In genomic region chr11:5151247-5151630, GRCm38 (mm10) we compare ENCODE assay signal across 9 mouse cellular contexts. TPM values are rescaled to one million over a fixed set of nuclear protein-coding genes. Genes with fewer than 3 reads are reported as not detected.
DNase-seq lines count a peak whose midpoint lies in the region; ATAC-seq lines count a peak whose summit lies in the region.
"Had no signal": no experiment of that assay in that cellular context is flagged by ENCODE, and none has a peak within 500 bp of the region (broad histone marks: within the 10 kb centered on the region; RNA-seq: fewer than 3 reads in every experiment).

No protein-coding gene starts in this region.

- H3K36me3 ChIP-seq in embryonic facial prominence, embryonic 14.5 days (ENCODE audit: control insufficient read depth, insufficient read depth, low read length): no peaks in the 10 kb centered on the region
- H3K36me3 ChIP-seq in kidney, embryonic 14.5 days (ENCODE audit: control insufficient read depth, insufficient read depth, low read length): no peaks in the 10 kb centered on the region
- H3K36me3 ChIP-seq in midbrain, embryonic 15.5 days (replicated peaks): no peaks in the 10 kb centered on the region

- ATAC-seq in embryonic facial prominence, embryonic 14.5 days (ENCODE audit: low read depth): no peak
- ATAC-seq in kidney, embryonic 14.5 days (ENCODE audit: low FRiP score, low TSS enrichment): no peak
- no peak for ATAC-seq in midbrain, embryonic 15.5 days (replicated peaks)

- H3K9me3 ChIP-seq in embryonic facial prominence, embryonic 14.5 days (ENCODE audit: control insufficient read depth, low read length): no peaks in the 10 kb centered on the region
- no peaks in the 10 kb centered on the region for H3K9me3 ChIP-seq in kidney, embryonic 14.5 days (ENCODE audit: control insufficient read depth, low read length)
- H3K9me3 ChIP-seq in midbrain, embryonic 15.5 days: no peaks in the 10 kb centered on the region

- DNase-seq in kidney, adult 18-20 months: peak; percentile 30
- no peak for DNase-seq in kidney, postnatal 4 days
- no peak for DNase-seq in embryonic facial prominence, embryonic 14.5 days (ENCODE audit: low spot score)
- no peak for DNase-seq in thymus, postnatal 14 days
- DNase-seq in frontal cortex, adult 2 months (ENCODE audit: extremely low spot score in 1 of 2, low spot score in 1 of 2): no peak
- no peak for DNase-seq in gastrocnemius, postnatal 10 days
- DNase-seq: retina, postnatal 1 day had no signal

- H3K27ac ChIP-seq in embryonic facial prominence, embryonic 14.5 days (replicated peaks; ENCODE audit: low read depth, low read length): no peak overlapping the region
- H3K27ac ChIP-seq in kidney, embryonic 14.5 days (ENCODE audit: low read depth, low read length): peak overlapping the region; percentile 85
- no peak overlapping the region for H3K27ac ChIP-seq in midbrain, embryonic 15.5 days

- H3K27me3 ChIP-seq in embryonic facial prominence, embryonic 14.5 days (replicated peaks; ENCODE audit: control insufficient read depth, insufficient read depth, low read length): no peaks in the 10 kb centered on the region
- no peaks in the 10 kb centered on the region; the same call in 1 of the 2 replicates for H3K27me3 ChIP-seq in kidney, embryonic 14.5 days (ENCODE audit: control insufficient read depth, insufficient read depth, low read length)
- peaks cover 19% of the 10 kb centered on the region for H3K27me3 ChIP-seq in midbrain, embryonic 15.5 days (replicated peaks)

- H3K9ac ChIP-seq in embryonic facial prominence, embryonic 14.5 days (ENCODE audit: low read depth, low read length): peak overlapping the region; percentile 82
- H3K9ac ChIP-seq in kidney, embryonic 14.5 days (ENCODE audit: low read depth, low read length): peak overlapping the region; percentile 85
- peak overlapping the region; percentile 55; the same call in 1 of the 2 replicates for H3K9ac ChIP-seq in midbrain, embryonic 15.5 days

- H3K4me3 ChIP-seq in embryonic facial prominence, embryonic 14.5 days (ENCODE audit: low read depth, low read length): peak overlapping the region; percentile 62
- peak overlapping the region; percentile 69 for H3K4me3 ChIP-seq in kidney, embryonic 14.5 days (ENCODE audit: low read length)
- peak overlapping the region; percentile 51 for H3K4me3 ChIP-seq in midbrain, embryonic 15.5 days

- WGBS in embryonic facial prominence, embryonic 14.5 days: 25% methylated on average over 4 of the region's 4 CpGs
- WGBS in kidney, embryonic 14.5 days: 27% methylated on average over 4 of the region's 4 CpGs
- 15% methylated on average over 4 of the region's 4 CpGs for WGBS in midbrain, embryonic 15.5 days

- H3K4me2 ChIP-seq in embryonic facial prominence, embryonic 14.5 days (ENCODE audit: low read depth, low read length): peak overlapping the region; percentile 94
- H3K4me2 ChIP-seq in kidney, embryonic 14.5 days (replicated peaks; ENCODE audit: low read depth, low read length): peak overlapping the region; percentile 85
- H3K4me2 ChIP-seq in midbrain, embryonic 15.5 days: peak overlapping the region; percentile 96

- H3K4me1 ChIP-seq in embryonic facial prominence, embryonic 14.5 days (ENCODE audit: control insufficient read depth, insufficient read depth, low read length): peaks cover 29% of the 10 kb centered on the region
- peaks cover 63% of the 10 kb centered on the region for H3K4me1 ChIP-seq in kidney, embryonic 14.5 days (ENCODE audit: control insufficient read depth, insufficient read depth, low read length)
- H3K4me1 ChIP-seq in midbrain, embryonic 15.5 days: peaks cover 23% of the 10 kb centered on the region

RNA-seq across cellular contexts. Expression of gene Emid1, which starts 0.8 kb away (rescaled TPM):
- 38.0 and 41.9 TPM in 2 replicates for polyA plus RNA-seq in embryonic facial prominence, embryonic 14.5 days (2014; fragmentation: Nextera tagmentation; extraction: Ambion mirVana)
- polyA plus RNA-seq in kidney, embryonic 14.5 days (2014; fragmentation: Nextera tagmentation; extraction: Ambion mirVana): 141 and 178 TPM in 2 replicates
- 9.3 and 10.3 TPM in 2 replicates for polyA plus RNA-seq in midbrain, embryonic 15.5 days (2015; fragmentation: Nextera tagmentation; extraction: Ambion mirVana)
- polyA plus RNA-seq in frontal cortex, adult 2 months (2012; rRNA removed): 12.3 and 21.7 TPM in 2 replicates
- 10 to 100 TPM; 15.2 to 16.3 TPM for total RNA-seq in gastrocnemius, postnatal 10 days (2021)

RNA-seq across cellular contexts. Expression of gene Ewsr1, which starts 52.2 kb away (rescaled TPM):
- polyA plus RNA-seq in embryonic facial prominence, embryonic 14.5 days (2014; fragmentation: Nextera tagmentation; extraction: Ambion mirVana): 283 and 350 TPM in 2 replicates
- polyA plus RNA-seq in kidney, embryonic 14.5 days (2014; fragmentation: Nextera tagmentation; extraction: Ambion mirVana): 506 and 517 TPM in 2 replicates
- polyA plus RNA-seq in midbrain, embryonic 15.5 days (2015; fragmentation: Nextera tagmentation; extraction: Ambion mirVana): 635 and 653 TPM in 2 replicates
- polyA plus RNA-seq in frontal cortex, adult 2 months (2012; rRNA removed): 513 and 799 TPM in 2 replicates
- total RNA-seq in gastrocnemius, postnatal 10 days (2021): 100 to 1,000 TPM; 141 to 189 TPM

RNA-seq across cellular contexts. Expression of gene Rhbdd3, which starts 52.5 kb away (rescaled TPM):
- 21.8 and 26.5 TPM in 2 replicates for polyA plus RNA-seq in embryonic facial prominence, embryonic 14.5 days (2014; fragmentation: Nextera tagmentation; extraction: Ambion mirVana)
- 25.5 and 29.0 TPM in 2 replicates for polyA plus RNA-seq in kidney, embryonic 14.5 days (2014; fragmentation: Nextera tagmentation; extraction: Ambion mirVana)
- polyA plus RNA-seq in midbrain, embryonic 15.5 days (2015; fragmentation: Nextera tagmentation; extraction: Ambion mirVana): 49.5 and 55.4 TPM in 2 replicates
- polyA plus RNA-seq in frontal cortex, adult 2 months (2012; rRNA removed): 29.3 and 31.6 TPM in 2 replicates
- total RNA-seq in gastrocnemius, postnatal 10 days (2021): 10 to 100 TPM; 21.5 to 24.8 TPM
